Comparison of ENCODE assay signal across 28 mouse cellular contexts in genomic region chr4:29389282-29389681, GRCm38 (mm10).
"Had no signal": no experiment of that assay in that cellular context is flagged by ENCODE, and none has a peak within 500 bp of the region (broad histone marks: within the 10 kb centered on the region; RNA-seq: fewer than 3 reads in every experiment).

No protein-coding gene starts in this region.

- ATAC-seq: forebrain, embryonic 13.5 days; forebrain, embryonic 14.5 days; forebrain, embryonic 15.5 days; forebrain, embryonic 16.5 days; forebrain, postnatal 0 days had no signal

- H3K4me1 ChIP-seq: embryonic facial prominence, embryonic 10.5 days; embryonic facial prominence, embryonic 12.5 days; embryonic facial prominence, embryonic 13.5 days; embryonic facial prominence, embryonic 15.5 days; forebrain, embryonic 10.5 days; forebrain, embryonic 12.5 days; forebrain, embryonic 13.5 days; forebrain, embryonic 15.5 days had no signal

- H3K27ac ChIP-seq: embryonic facial prominence, embryonic 10.5 days; embryonic facial prominence, embryonic 12.5 days; embryonic facial prominence, embryonic 13.5 days; embryonic facial prominence, embryonic 15.5 days; forebrain, embryonic 10.5 days; forebrain, embryonic 12.5 days; forebrain, embryonic 13.5 days; forebrain, embryonic 15.5 days; gastrocnemius, adult 2 months; heart, adult 2 months had no signal

- H3K36me3 ChIP-seq: embryonic facial prominence, embryonic 10.5 days; embryonic facial prominence, embryonic 12.5 days; embryonic facial prominence, embryonic 13.5 days; embryonic facial prominence, embryonic 15.5 days; forebrain, embryonic 10.5 days; forebrain, embryonic 12.5 days; forebrain, embryonic 15.5 days had no signal

- H3K4me2 ChIP-seq: embryonic facial prominence, embryonic 12.5 days; embryonic facial prominence, embryonic 13.5 days; embryonic facial prominence, embryonic 15.5 days; forebrain, embryonic 12.5 days; forebrain, embryonic 13.5 days; forebrain, embryonic 15.5 days had no signal

- H3K9ac ChIP-seq: embryonic facial prominence, embryonic 12.5 days; embryonic facial prominence, embryonic 13.5 days; embryonic facial prominence, embryonic 15.5 days; forebrain, embryonic 12.5 days; forebrain, embryonic 13.5 days; forebrain, embryonic 15.5 days; forebrain, postnatal 0 days had no signal

- H3K4me3 ChIP-seq: embryonic facial prominence, embryonic 10.5 days; embryonic facial prominence, embryonic 12.5 days; embryonic facial prominence, embryonic 13.5 days; embryonic facial prominence, embryonic 15.5 days; erythroblast, embryonic 14.5 days; forebrain, embryonic 10.5 days; forebrain, embryonic 12.5 days; forebrain, embryonic 13.5 days; forebrain, embryonic 15.5 days; gastrocnemius, adult 2 months; heart, adult 2 months had no signal

- H3K27me3 ChIP-seq: embryonic facial prominence, embryonic 12.5 days; embryonic facial prominence, embryonic 13.5 days; embryonic facial prominence, embryonic 15.5 days; forebrain, embryonic 12.5 days; forebrain, embryonic 13.5 days; forebrain, embryonic 15.5 days had no signal

- H3K9me3 ChIP-seq: embryonic facial prominence, embryonic 12.5 days; embryonic facial prominence, embryonic 13.5 days; embryonic facial prominence, embryonic 15.5 days; forebrain, embryonic 10.5 days; forebrain, embryonic 12.5 days; forebrain, embryonic 13.5 days; forebrain, embryonic 15.5 days had no signal

- DNase-seq: cerebellum, adult 8-10 months; cerebellum, adult 9-10 months; cerebellum, adult 9-11 months; cerebellum, postnatal 10 days; cerebellum, postnatal 14 days; cerebellum, postnatal 25 days; cerebellum, postnatal 36 days; embryo, embryonic 11 days; forebrain, postnatal 0 days; gastrocnemius, adult 2 months; gastrocnemius, postnatal 10 days; gastrocnemius, postnatal 14 days; gastrocnemius, postnatal 25 days; gastrocnemius, postnatal 36 days; heart, adult 11 months; heart, adult 18-20 months; heart, adult 2 months had no signal
